Mouse (Mus musculus) spleen, adult 2 months (tissue): ENCODE data around the gene Nr2c2ap.

Experiments
- CTCF ChIP-seq: fragments of 200-500 bp; IDR thresholded peaks from 2 replicates; pipeline ENCODE4 v1.5.1; 2011; ENCODE audit warnings: mild to moderate bottlenecking, inconsistent platforms; ENCODE audit not compliant: insufficient read depth, insufficient read length, insufficient replicate concordance; ENCODE audit errors: extremely low read depth
- POLR2A ChIP-seq: fragments of 200-500 bp; IDR thresholded peaks from 2 replicates; pipeline ENCODE4 v1.6.1; 2011; ENCODE audit warnings: low read depth, low read length, inconsistent platforms

- TF ChIP-seq CTCF (no peak), POLR2A (no peak)
These were observed 20.7 kb upstream of the Nr2c2ap start for GRCm38 (mm10) chr8:70110451-70110850.
